Mouse (Mus musculus): Measurements from ENCODE around the gene Grid2.

The Grid2 gene

GRCm38 (mm10) chr6:64308631-64309030 is 1053.0 kb downstream of the Grid2 start:
- no peak for DNase-seq (ENCODE audit: low spot score in 2 of 2)

GRCm38 (mm10) chr6:64313132-64313531 is 1057.5 kb downstream of the Grid2 start:
- no peak for DNase-seq (ENCODE audit: low spot score in 2 of 2)

DNA sequence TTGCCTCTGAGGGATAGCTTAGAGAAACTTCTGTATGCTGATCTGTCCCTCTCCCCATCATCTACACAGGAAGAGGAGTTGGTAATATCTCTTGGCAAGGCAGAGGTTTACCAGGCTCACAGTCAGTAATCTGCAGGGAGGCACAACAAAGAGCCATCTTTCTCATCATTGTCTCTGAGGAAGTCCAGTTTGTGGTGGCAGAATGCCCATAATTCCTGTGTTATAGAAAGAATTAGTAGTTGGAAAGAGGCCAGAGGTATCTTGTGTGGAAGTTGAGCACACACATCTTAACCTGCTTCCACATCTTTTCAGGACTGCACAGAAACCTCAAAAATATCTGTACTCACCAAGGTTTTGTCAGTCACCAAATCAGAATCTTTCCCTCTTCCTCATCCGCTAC is 1071.3 kb downstream of the Grid2 start:
- no peak for DNase-seq (ENCODE audit: low spot score in 2 of 2)

DNA sequence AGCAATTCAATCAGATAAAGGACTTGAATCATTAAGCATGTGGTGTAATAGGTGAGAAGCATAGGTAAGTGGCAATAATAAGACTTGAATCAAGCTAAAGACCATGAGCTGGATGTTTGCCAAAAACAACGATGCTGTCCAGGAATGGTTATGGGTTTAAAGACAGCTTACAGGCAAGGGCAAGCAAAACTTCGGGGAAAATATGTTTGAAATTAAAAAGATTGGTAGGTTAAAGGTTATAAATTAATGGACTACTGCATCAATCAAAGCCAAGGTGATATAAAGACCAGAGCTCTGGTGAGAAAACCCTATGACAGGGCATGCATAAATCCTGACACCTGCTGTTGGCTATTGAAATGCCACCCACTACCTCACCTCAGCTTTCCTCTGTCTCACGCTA is 1072.2 kb downstream of the Grid2 start:
- no peak for DNase-seq (ENCODE audit: low spot score in 2 of 2)

GRCm38 (mm10) chr6:64398413-64399098 is 1142.9 kb downstream of the Grid2 start:
- no peak for DNase-seq (ENCODE audit: low spot score in 2 of 2)

GRCm38 (mm10) chr6:64427658-64428057 is 1172.0 kb downstream of the Grid2 start:
- no peak for DNase-seq (ENCODE audit: low spot score in 2 of 2)

DNA sequence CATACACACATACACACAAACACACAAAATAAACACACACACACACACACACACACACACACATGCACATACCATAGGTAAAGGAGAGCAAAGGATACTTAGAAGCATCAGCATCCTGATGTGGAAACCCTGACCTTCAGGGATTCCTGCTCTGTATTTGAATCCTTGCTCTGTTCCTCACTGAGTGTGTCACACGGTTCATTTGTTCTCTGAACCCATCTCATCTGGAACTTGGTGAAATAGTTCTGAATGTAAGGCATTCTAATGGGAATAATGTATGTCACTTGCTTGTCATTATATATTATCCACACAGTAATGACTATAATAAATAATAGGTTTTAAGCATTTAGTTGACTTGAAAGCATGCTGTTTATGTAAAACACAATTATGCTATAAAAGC is 1173.2 kb downstream of the Grid2 start:
- DNase-seq (ENCODE audit: low spot score in 2 of 2): no peak

GRCm38 (mm10) chr6:64448127-64448526 is 1192.5 kb downstream of the Grid2 start:
- DNase-seq (ENCODE audit: low spot score in 2 of 2): no peak

DNA sequence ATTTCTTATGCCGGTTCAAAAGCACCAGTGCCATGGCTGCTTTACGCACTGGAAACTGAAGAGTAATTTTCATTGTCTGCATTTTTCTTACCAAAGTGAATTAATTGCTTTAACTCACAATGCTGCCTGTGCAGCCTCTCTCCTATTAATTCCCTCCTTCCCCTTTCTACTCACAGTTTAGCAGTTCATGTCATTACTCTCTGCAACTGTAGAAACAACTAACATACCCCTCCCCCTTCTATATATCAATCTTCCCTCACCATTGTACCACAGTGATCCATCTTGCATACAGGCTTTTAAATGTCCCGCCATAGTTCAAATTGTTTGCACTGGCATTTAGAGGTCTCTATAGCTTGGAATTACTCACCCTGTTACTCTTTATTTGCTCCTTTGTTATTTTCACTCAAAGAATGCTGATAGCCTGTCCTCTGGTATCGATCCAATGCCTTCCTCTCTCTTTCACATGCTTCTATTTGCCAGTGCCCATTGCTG is 1193.2 kb downstream of the Grid2 start:
- DNase-seq (ENCODE audit: low spot score in 2 of 2): no peak

GRCm38 (mm10) chr6:64450770-64451169 is 1195.1 kb downstream of the Grid2 start:
- no peak for DNase-seq (ENCODE audit: low spot score in 2 of 2)

DNA sequence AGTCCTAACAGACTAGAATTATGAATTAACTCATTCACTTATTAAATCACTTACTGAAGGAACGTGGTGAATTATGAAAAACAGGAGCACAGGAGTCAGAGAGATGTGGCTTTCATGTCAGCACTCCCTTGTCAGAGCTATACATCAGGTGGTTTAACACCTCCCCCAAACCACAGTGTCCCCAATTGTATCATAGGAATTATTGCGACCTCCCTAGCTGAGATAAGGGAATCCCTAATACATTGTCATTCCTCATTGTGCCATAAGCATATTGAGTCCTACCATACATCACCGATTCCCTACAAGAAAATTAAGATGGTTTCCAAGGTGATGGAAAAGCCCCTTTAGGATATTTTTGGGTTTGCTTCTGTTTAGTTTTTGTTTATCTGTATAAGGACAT is 1224.2 kb downstream of the Grid2 start:
- DNase-seq (ENCODE audit: low spot score in 2 of 2): no peak

DNA sequence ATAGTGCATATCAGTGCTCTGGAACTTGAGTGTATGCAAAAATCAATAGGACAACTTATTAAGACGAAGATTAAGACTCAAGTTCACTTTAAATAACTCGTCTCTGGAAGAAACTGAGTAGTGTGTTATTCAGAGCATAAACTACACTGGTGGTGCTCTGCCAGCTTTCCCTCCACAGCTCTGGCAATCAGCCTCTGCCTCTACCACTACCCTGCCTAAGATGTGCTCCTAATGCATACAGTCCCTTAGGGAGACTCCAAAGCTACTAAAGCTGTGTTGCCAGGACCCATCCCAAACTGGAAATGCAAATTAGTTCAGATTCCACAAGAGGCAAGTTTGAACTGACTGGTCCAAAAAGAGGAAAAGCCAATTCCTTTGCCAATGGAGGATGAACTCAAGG is 1224.9 kb downstream of the Grid2 start:
- DNase-seq (ENCODE audit: low spot score in 2 of 2): no peak

DNA sequence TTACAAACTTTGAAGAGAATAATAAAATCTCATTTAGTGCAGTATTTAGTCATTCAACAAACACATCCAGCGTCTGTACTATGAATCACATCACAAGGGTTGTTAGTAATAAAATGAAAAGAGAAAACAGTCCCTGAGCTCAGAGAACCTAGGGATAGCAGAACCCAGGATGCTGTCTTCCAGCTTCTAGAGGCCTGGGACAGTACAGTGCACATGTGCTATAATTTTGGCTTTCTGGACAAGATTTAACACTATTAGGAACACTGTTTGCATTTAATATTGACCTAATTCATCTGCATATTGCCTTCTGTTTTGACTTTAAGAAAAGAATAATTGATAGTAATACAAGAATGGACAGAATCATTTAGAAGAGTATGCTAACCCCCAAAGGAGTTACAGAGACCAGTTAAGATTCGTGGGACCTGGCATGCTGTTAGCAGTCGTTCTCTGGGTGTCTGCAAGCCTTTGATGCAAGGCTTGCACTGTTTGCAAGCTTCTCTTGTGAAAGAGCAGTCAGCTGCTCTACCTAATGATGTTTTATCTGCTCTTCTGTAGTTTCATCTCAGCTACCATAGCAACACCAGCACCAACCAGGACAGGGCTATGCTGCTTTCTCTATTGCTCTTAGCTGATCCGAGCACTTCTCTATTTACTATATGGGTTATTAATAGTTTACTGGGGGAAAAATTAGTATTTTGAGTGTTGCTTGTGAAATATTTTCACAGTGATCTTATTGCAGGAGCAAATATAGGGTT is 1234.8 kb downstream of the Grid2 start:
- DNase-seq (ENCODE audit: low spot score in 2 of 2): no peak

DNA sequence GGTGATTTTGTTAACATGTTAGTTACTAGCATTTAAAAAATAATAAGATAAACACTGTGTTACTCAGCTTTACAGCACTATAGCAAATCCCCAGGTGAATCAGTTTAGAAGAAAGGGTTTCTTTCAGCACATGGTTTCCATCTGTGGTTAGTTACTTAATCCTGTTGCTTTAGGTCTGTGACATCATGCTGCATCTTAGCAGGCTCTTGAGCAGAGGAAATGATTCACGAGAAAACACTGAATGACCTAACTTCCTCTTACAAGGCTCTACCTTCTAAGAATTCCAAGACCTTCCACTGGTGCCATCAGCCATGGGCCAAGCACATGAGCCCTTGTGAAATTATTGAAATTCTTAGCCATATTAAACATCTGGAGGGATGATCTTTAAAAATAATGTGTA is 1248.7 kb downstream of the Grid2 start:
- no peak for DNase-seq (ENCODE audit: low spot score in 2 of 2)

DNA sequence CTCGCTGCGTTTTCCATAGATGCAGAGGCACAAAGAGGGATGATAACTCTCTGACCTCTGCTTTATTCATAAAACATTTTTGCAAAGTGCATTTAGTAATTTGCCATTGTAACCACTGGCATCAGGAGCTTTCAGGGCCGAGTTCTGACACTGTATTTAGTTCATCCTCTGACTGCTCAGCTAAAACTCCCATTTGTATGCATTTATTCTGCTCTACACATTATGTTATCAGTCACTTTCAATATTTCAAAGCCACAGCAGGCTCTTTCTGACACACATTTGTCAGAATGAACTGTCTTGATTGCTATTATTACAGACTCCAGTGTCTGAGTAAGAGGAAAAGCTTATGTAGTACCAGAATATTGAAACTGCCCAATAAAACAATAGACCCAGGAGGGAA is 1286.5 kb downstream of the Grid2 start:
- no peak for DNase-seq (ENCODE audit: low spot score in 2 of 2)

DNA sequence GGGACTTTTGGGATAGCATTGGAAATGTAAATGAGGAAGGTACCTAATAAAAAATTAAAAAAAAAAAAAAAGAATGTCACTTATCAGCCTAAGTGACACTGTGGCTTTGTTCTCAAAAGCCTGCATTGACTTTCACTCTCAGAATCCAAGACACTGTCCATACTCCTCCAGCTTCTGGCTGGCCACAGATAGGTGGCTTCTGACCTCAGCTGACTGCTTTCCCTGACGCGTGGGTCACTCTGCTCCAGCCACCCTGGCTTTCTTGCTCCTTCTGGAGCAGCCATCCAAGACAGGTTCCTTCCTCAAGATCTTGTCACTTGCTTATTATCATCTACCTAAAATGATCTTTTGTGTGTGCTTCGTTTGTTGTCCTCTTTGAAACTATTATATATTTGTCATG is 1298.0 kb downstream of the Grid2 start:
- no peak for DNase-seq (ENCODE audit: low spot score in 2 of 2)

- no peak for DNase-seq (ENCODE audit: low spot score in 2 of 2)
Observed at GRCm38 (mm10) chr6:64555220-64555619, 1299.5 kb downstream of the Grid2 start.

- no peak for DNase-seq (ENCODE audit: low spot score in 2 of 2)
Observed at GRCm38 (mm10) chr6:64568599-64568998, 1312.9 kb downstream of the Grid2 start.

DNA sequence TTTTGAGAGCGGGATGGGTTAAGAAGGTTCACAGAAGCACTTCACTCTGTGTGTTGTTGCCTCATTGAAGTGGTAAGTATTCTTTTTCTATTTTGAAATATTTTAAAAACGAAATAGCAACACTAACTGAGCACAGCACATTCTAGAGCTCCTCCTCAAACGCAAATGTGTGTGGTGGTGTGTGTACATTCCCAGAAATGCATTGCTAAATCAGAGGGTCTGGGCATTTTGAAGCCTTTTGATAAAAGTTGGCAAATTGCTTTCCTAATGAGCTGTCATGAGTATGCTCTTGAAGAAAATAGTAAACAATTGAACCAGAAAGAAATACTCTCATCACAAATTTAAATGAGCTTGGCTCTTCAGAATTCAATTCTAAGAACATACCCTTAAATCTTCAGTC is 1325.7 kb downstream of the Grid2 start:
- no peak for DNase-seq (ENCODE audit: low spot score in 2 of 2)

GRCm38 (mm10) chr6:64588487-64589205 is 1333.0 kb downstream of the Grid2 start:
- DNase-seq (ENCODE audit: low spot score in 2 of 2): no peak

GRCm38 (mm10) chr6:64596261-64596660 is 1340.6 kb downstream of the Grid2 start:
- DNase-seq (ENCODE audit: low spot score in 2 of 2): no peak

GRCm38 (mm10) chr6:64596835-64597234 is 1341.2 kb downstream of the Grid2 start:
- no peak for DNase-seq (ENCODE audit: low spot score in 2 of 2)

- DNase-seq (ENCODE audit: low spot score in 2 of 2): no peak
Observed at GRCm38 (mm10) chr6:64598144-64598561, 1342.5 kb downstream of the Grid2 start.

All from spleen, postnatal 36 days (tissue).